Mouse (Mus musculus): Measurements from ENCODE around the gene Adamts5. TPM values are rescaled to one million over a fixed set of nuclear protein-coding genes. Genes with fewer than 3 reads are reported as not detected.

The Adamts5 gene
- polyA plus RNA-seq, 1 experiment from 2014 or later = 1.4 TPM

DNA sequence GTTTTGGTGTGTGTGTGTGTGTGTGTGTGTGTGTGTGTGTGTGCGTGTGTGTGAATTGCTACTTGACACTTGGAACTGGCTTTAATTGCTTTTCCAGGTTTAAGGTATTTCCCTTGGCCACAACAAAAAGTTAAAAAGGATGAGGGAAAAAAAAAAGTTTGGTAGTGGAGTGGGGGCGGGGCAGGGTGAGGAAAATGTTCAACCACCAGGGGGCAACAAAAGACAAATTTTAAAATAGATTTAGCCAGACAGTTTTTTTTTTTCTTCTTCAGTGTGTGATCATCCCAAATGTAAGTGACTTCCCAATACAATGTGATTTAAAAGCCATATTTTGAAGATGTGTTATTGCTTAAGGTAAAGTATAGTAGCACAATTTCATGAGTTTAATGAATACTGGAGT is 94.0 kb downstream of the Adamts5 start:
- Histone ChIP-seq H3K27ac (no peak overlapping the region), H3K4me2 (0 out of 2 replicates have a peak overlapping the region, but pooled peaks have one; percentile 8), H3K9me3 (no peaks in the 10 kb centered on the region), H3K9ac (no peak overlapping the region), H3K4me3 (replicated peaks) (no peak overlapping the region), H3K27me3 (no peaks in the 10 kb centered on the region), H3K36me3 (replicated peaks) (no peaks in the 10 kb centered on the region), H3K4me1 (peaks cover 13% of the 10 kb centered on the region)
- peak; percentile 0; the same call in 1 of the 2 replicates for ATAC-seq (ENCODE audit: low FRiP score)
- 14% methylated on average over 2 of the region's 2 CpGs for WGBS

DNA sequence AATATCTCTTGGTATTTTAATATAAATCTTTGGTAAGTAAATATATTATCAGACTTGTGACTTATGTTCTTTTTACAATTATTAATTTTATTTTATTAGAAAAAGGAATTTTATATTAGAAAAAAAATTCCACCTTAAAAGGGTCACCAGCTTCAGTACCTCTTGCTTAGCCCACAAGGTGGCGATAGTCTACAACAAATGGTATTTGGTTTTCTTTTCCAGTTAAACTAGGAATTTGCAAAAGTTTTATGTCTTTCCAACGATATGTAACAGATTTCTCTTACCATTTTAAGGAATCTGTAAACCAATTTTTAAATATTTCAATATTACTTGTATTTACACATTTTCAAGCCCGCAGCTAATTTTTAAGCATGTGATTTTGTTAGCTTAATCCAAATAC is 94.6 kb downstream of the Adamts5 start:
- no peaks in the 10 kb centered on the region for H3K36me3 ChIP-seq (replicated peaks)
- peaks cover 13% of the 10 kb centered on the region for H3K4me1 ChIP-seq
- H3K4me3 ChIP-seq (replicated peaks) = no peak overlapping the region
- WGBS = 21% methylated on average over 3 of the region's 3 CpGs
- H3K9ac ChIP-seq = no peak overlapping the region
- no peak overlapping the region for H3K4me2 ChIP-seq
- no peak overlapping the region for H3K27ac ChIP-seq
- no peaks in the 10 kb centered on the region for H3K27me3 ChIP-seq
- H3K9me3 ChIP-seq = no peaks in the 10 kb centered on the region
- ATAC-seq (ENCODE audit: low FRiP score) = no peak

Other genes with a start within 250 kb of the Adamts5 start
- 10.3 and 14.3 TPM in 2 replicates for gene Adamts1, start 98.7 kb downstream of the Adamts5 start, polyA plus RNA-seq (2016; fragmentation: Nextera tagmentation; extraction: Ambion mirVana)

Measured in forebrain, embryonic 12.5 days (tissue).